Mouse (Mus musculus): Measurements from ENCODE around the gene Utp18.

- TF ChIP-seq POLR2A (IDR thresholded peaks at IDR 0.05; ENCODE audit: insufficient read length, low read depth) (no peak), MYOD1 (IDR thresholded peaks at IDR 0.05; ENCODE audit: control insufficient read depth in 1 of 3, insufficient read length in 2 of 3, low read depth in 2 of 3) (no peak), USF1 (IDR thresholded peaks at IDR 0.05; ENCODE audit: low read depth) (no peak), E2F4 (IDR thresholded peaks at IDR 0.05; ENCODE audit: insufficient read depth) (no peak), MAX (IDR thresholded peaks at IDR 0.05; ENCODE audit: low read depth) (no peak), MYOG (IDR thresholded peaks at IDR 0.05; ENCODE audit: control insufficient read depth in 1 of 3, insufficient read depth in 1 of 3, insufficient read length in 2 of 3, low read depth in 2 of 3) (no peak), TCF12 (IDR thresholded peaks at IDR 0.05; ENCODE audit: insufficient read depth, poor library complexity, severe bottlenecking) (no peak), CEBPB (IDR thresholded peaks at IDR 0.05; ENCODE audit: insufficient read depth, poor library complexity, severe bottlenecking) (no peak)
Observed at GRCm38 (mm10) chr11:93817966-93818738, 67.4 kb downstream of the Utp18 start.

Data from myocyte (in vitro differentiated cells).